Mouse (Mus musculus): ENCODE data around the gene Pde6c. TPM values are rescaled to one million over a fixed set of nuclear protein-coding genes. Genes with fewer than 3 reads are reported as not detected.

Gene Pde6c
- polyA plus RNA-seq, 1 experiment from 2014 or later: not detected

- H3K9me3 ChIP-seq (ENCODE audit: control insufficient read depth, low read length): 0 out of 2 replicates have a peak, but pooled peaks cover 4% of the 10 kb centered on the region
These were observed 58.9 kb downstream of the Pde6c start for GRCm38 (mm10) chr19:38191446-38191845.

GRCm38 (mm10) chr19:38195245-38195644 is 62.7 kb downstream of the Pde6c start:
- no peak overlapping the region for H3K27ac ChIP-seq (replicated peaks in 1 of 2; ENCODE audit: control insufficient read depth in 1 of 2, insufficient read depth in 1 of 2, low read depth in 2 of 2, low read length in 2 of 2)

More at GRCm38 (mm10) chr19:38191446-38191845, 58.9 kb downstream of the Pde6c start:
- Histone ChIP-seq H3K27me3 (ENCODE audit: control insufficient read depth, insufficient read depth, low read length) (no peaks in the 10 kb centered on the region), H3K4me1 (ENCODE audit: control insufficient read depth in 2 of 2, insufficient read depth in 2 of 2, low read length in 2 of 2) (no peaks in the 10 kb centered on the region), H3K36me3 (ENCODE audit: control insufficient read depth, insufficient read depth, low read length) (peaks cover 46% of the 10 kb centered on the region), H3K9ac (ENCODE audit: low read length) (no peak overlapping the region), H3K4me3 (ENCODE audit: control insufficient read depth in 1 of 2, insufficient read depth in 1 of 2, low read depth in 1 of 2, low read length in 2 of 2) (no peak overlapping the region), H3K27ac (replicated peaks in 1 of 2; ENCODE audit: control insufficient read depth in 1 of 2, insufficient read depth in 1 of 2, low read depth in 2 of 2, low read length in 2 of 2) (no peak overlapping the region), H3K4me2 (ENCODE audit: low read length) (no peak overlapping the region)
- 80% methylated on average over 5 of the region's 5 CpGs for WGBS
- ATAC-seq (ENCODE audit: insufficient number of reproducible peaks, insufficient read depth, low FRiP score, low read depth): no peak

GRCm38 (mm10) chr19:38198731-38199130 is 66.2 kb downstream of the Pde6c start:
- Histone ChIP-seq H3K4me1 (ENCODE audit: control insufficient read depth in 2 of 2, insufficient read depth in 2 of 2, low read length in 2 of 2) (no peaks in the 10 kb centered on the region), H3K27me3 (ENCODE audit: control insufficient read depth, insufficient read depth, low read length) (no peaks in the 10 kb centered on the region), H3K36me3 (ENCODE audit: control insufficient read depth, insufficient read depth, low read length) (peaks cover 37% of the 10 kb centered on the region), H3K4me2 (ENCODE audit: low read length) (no peak overlapping the region), H3K9ac (ENCODE audit: low read length) (no peak overlapping the region), H3K9me3 (ENCODE audit: control insufficient read depth, low read length) (peaks cover 7% of the 10 kb centered on the region; the same call in 1 of the 2 replicates), H3K4me3 (ENCODE audit: control insufficient read depth in 1 of 2, insufficient read depth in 1 of 2, low read depth in 1 of 2, low read length in 2 of 2) (no peak overlapping the region), H3K27ac (replicated peaks in 1 of 2; ENCODE audit: control insufficient read depth in 1 of 2, insufficient read depth in 1 of 2, low read depth in 2 of 2, low read length in 2 of 2) (no peak overlapping the region)
- no peak for ATAC-seq (ENCODE audit: insufficient number of reproducible peaks, insufficient read depth, low FRiP score, low read depth)
- WGBS: 86% methylated on average over 5 of the region's 5 CpGs

More at GRCm38 (mm10) chr19:38195245-38195644, 62.7 kb downstream of the Pde6c start:
- Histone ChIP-seq H3K9ac (ENCODE audit: low read length) (no peak overlapping the region), H3K4me1 (ENCODE audit: control insufficient read depth in 2 of 2, insufficient read depth in 2 of 2, low read length in 2 of 2) (no peaks in the 10 kb centered on the region), H3K27me3 (ENCODE audit: control insufficient read depth, insufficient read depth, low read length) (no peaks in the 10 kb centered on the region), H3K4me3 (ENCODE audit: control insufficient read depth in 1 of 2, insufficient read depth in 1 of 2, low read depth in 1 of 2, low read length in 2 of 2) (no peak overlapping the region), H3K36me3 (ENCODE audit: control insufficient read depth, insufficient read depth, low read length) (peaks cover 29% of the 10 kb centered on the region), H3K4me2 (ENCODE audit: low read length) (no peak overlapping the region), H3K9me3 (ENCODE audit: control insufficient read depth, low read length) (0 out of 2 replicates have a peak, but pooled peaks cover 4% of the 10 kb centered on the region)
- no peak for ATAC-seq (ENCODE audit: insufficient number of reproducible peaks, insufficient read depth, low FRiP score, low read depth)
- 85% methylated on average over 4 of the region's 4 CpGs for WGBS

GRCm38 (mm10) chr19:38206669-38207068 is 74.1 kb downstream of the Pde6c start:
- Histone ChIP-seq H3K9ac (ENCODE audit: low read length) (no peak overlapping the region), H3K27me3 (ENCODE audit: control insufficient read depth, insufficient read depth, low read length) (no peaks in the 10 kb centered on the region), H3K4me1 (ENCODE audit: control insufficient read depth in 2 of 2, insufficient read depth in 2 of 2, low read length in 2 of 2) (no peaks in the 10 kb centered on the region), H3K27ac (replicated peaks in 1 of 2; ENCODE audit: control insufficient read depth in 1 of 2, insufficient read depth in 1 of 2, low read depth in 2 of 2, low read length in 2 of 2) (no peak overlapping the region), H3K36me3 (ENCODE audit: control insufficient read depth, insufficient read depth, low read length) (peaks cover 36% of the 10 kb centered on the region), H3K4me2 (ENCODE audit: low read length) (no peak overlapping the region), H3K4me3 (ENCODE audit: control insufficient read depth in 1 of 2, insufficient read depth in 1 of 2, low read depth in 1 of 2, low read length in 2 of 2) (no peak overlapping the region), H3K9me3 (ENCODE audit: control insufficient read depth, low read length) (peaks cover 3% of the 10 kb centered on the region; the same call in 1 of the 2 replicates)
- ATAC-seq (ENCODE audit: insufficient number of reproducible peaks, insufficient read depth, low FRiP score, low read depth): no peak
- WGBS: 51% methylated on average over 9 of the region's 9 CpGs

GRCm38 (mm10) chr19:38217696-38218095 is 85.1 kb downstream of the Pde6c start:
- Histone ChIP-seq H3K9me3 (ENCODE audit: control insufficient read depth, low read length) (no peaks in the 10 kb centered on the region), H3K4me3 (ENCODE audit: control insufficient read depth in 1 of 2, insufficient read depth in 1 of 2, low read depth in 1 of 2, low read length in 2 of 2) (no peak overlapping the region), H3K27me3 (ENCODE audit: control insufficient read depth, insufficient read depth, low read length) (no peaks in the 10 kb centered on the region), H3K27ac (replicated peaks in 1 of 2; ENCODE audit: control insufficient read depth in 1 of 2, insufficient read depth in 1 of 2, low read depth in 2 of 2, low read length in 2 of 2) (no peak overlapping the region), H3K4me1 (ENCODE audit: control insufficient read depth in 2 of 2, insufficient read depth in 2 of 2, low read length in 2 of 2) (no peaks in the 10 kb centered on the region), H3K36me3 (ENCODE audit: control insufficient read depth, insufficient read depth, low read length) (peaks cover 42% of the 10 kb centered on the region), H3K4me2 (ENCODE audit: low read length) (no peak overlapping the region), H3K9ac (ENCODE audit: low read length) (no peak overlapping the region)
- 95% methylated on average over 3 of the region's 3 CpGs for WGBS
- no peak for ATAC-seq (ENCODE audit: insufficient number of reproducible peaks, insufficient read depth, low FRiP score, low read depth)

- Histone ChIP-seq H3K4me2 (ENCODE audit: low read length) (peak overlapping the region; percentile 84), H3K27ac (replicated peaks in 1 of 2; ENCODE audit: control insufficient read depth in 1 of 2, insufficient read depth in 1 of 2, low read depth in 2 of 2, low read length in 2 of 2) (peak overlapping the region; percentile 76 to 88), H3K27me3 (ENCODE audit: control insufficient read depth, insufficient read depth, low read length) (no peaks in the 10 kb centered on the region), H3K4me3 (ENCODE audit: control insufficient read depth in 1 of 2, insufficient read depth in 1 of 2, low read depth in 1 of 2, low read length in 2 of 2) (peak overlapping the region; percentile 76 to 77), H3K36me3 (ENCODE audit: control insufficient read depth, insufficient read depth, low read length) (peaks cover 12% of the 10 kb centered on the region), H3K9ac (ENCODE audit: low read length) (peak overlapping the region; percentile 81), H3K4me1 (ENCODE audit: control insufficient read depth in 2 of 2, insufficient read depth in 2 of 2, low read length in 2 of 2) (peaks cover 0 to 8% of the 10 kb centered on the region in 2 experiments; a peak in 2 of 4 replicates), H3K9me3 (ENCODE audit: control insufficient read depth, low read length) (no peaks in the 10 kb centered on the region)
- no peak for ATAC-seq (ENCODE audit: insufficient number of reproducible peaks, insufficient read depth, low FRiP score, low read depth)
- WGBS: 11% methylated on average over 12 of the region's 12 CpGs
These were observed 90.8 kb downstream of the Pde6c start for GRCm38 (mm10) chr19:38223356-38223904.

GRCm38 (mm10) chr19:38223905-38224684 is 91.5 kb downstream of the Pde6c start, which contains the start of gene Fra10ac1:
Gene Fra10ac1 (minus strand): TSS chr19:38224156.
- H3K27ac ChIP-seq (replicated peaks in 1 of 2; ENCODE audit: control insufficient read depth in 1 of 2, insufficient read depth in 1 of 2, low read depth in 2 of 2, low read length in 2 of 2): peak within 1 kb of the TSS; percentile 76 to 88
- H3K36me3 ChIP-seq (ENCODE audit: control insufficient read depth, insufficient read depth, low read length): peaks cover 6% of the 10 kb centered on the region; the same call in 1 of the 2 replicates
- WGBS: under 1% methylated on average over 49 of the region's 49 CpGs
- peak within 1 kb of the TSS; percentile 81 for H3K9ac ChIP-seq (ENCODE audit: low read length)
- 0 out of 2 replicates have a peak, but pooled peaks cover 3% of the 10 kb centered on the region for H3K9me3 ChIP-seq (ENCODE audit: control insufficient read depth, low read length)
- H3K4me1 ChIP-seq (ENCODE audit: control insufficient read depth in 2 of 2, insufficient read depth in 2 of 2, low read length in 2 of 2): peaks cover 0 to 8% of the 10 kb centered on the region in 2 experiments; a peak in 2 of 4 replicates
- peak within 1 kb of the TSS; percentile 76 to 77 for H3K4me3 ChIP-seq (ENCODE audit: control insufficient read depth in 1 of 2, insufficient read depth in 1 of 2, low read depth in 1 of 2, low read length in 2 of 2)
- no peaks in the 10 kb centered on the region for H3K27me3 ChIP-seq (ENCODE audit: control insufficient read depth, insufficient read depth, low read length)
- peak within 1 kb of the TSS; percentile 84 for H3K4me2 ChIP-seq (ENCODE audit: low read length)
- peak; percentile 88 for ATAC-seq (ENCODE audit: insufficient number of reproducible peaks, insufficient read depth, low FRiP score, low read depth)
